Mouse (Mus musculus) testis, adult 2 months (tissue): Measurements from ENCODE around the gene Gm10643.

Experiments used
- CTCF ChIP-seq: fragments of 200-500 bp; IDR thresholded peaks from 2 replicates; pipeline ENCODE4 v1.5.1; 2012; ENCODE audit warnings: low read depth, mild to moderate bottlenecking, inconsistent platforms, low read length, moderate library complexity; ENCODE audit not compliant: control insufficient read depth, insufficient read depth, insufficient replicate concordance
- POLR2A ChIP-seq: fragments of 200-500 bp; IDR thresholded peaks from 2 replicates; pipeline ENCODE4 v1.6.1; 2012; ENCODE audit warnings: low read depth, mild to moderate bottlenecking, inconsistent platforms, low read length, moderate library complexity; ENCODE audit not compliant: control insufficient read depth

- TF ChIP-seq POLR2A = no peak
- TF ChIP-seq CTCF = no peak
Observed at GRCm38 (mm10) chr8:84065457-84066072, 628 bp upstream of the Gm10643 start.
